In genomic region chr17:79109576-79109975, GRCm38 (mm10) we compare ENCODE assay signal across 18 mouse cellular contexts.
"Had no signal": no experiment of that assay in that cellular context is flagged by ENCODE, and none has a peak within 500 bp of the region (broad histone marks: within the 10 kb centered on the region; RNA-seq: fewer than 3 reads in every experiment).

No protein-coding gene starts in this region.

- ATAC-seq: hindbrain, embryonic 16.5 days; inflammation-experienced regulatory T-cells, adult 6 months; intestine, embryonic 15.5 days; intestine, postnatal 0 days; liver, postnatal 0 days had no signal

- DNase-seq: gastrocnemius, adult 2 months; gastrocnemius, postnatal 10 days; gastrocnemius, postnatal 25 days; heart, adult 2 months; heart, postnatal 10 days; heart, postnatal 4 days; kidney, adult 18-20 months; kidney, adult 8-10 months; kidney, postnatal 10 days; kidney, postnatal 25 days; kidney, postnatal 4 days; liver; liver, embryonic 13.5 days; liver, postnatal 0 days had no signal
